Mouse (Mus musculus) thymus, adult 2 months (tissue): Measurements from ENCODE around the gene Habp2. TPM values are rescaled to one million over a fixed set of nuclear protein-coding genes. Genes with fewer than 3 reads are reported as not detected.

Experiments used
- DNase-seq: peaks from one replicate; pipeline ENCODE4 v3.0.0; 2021
- H3K27ac ChIP-seq: fragments of 200-500 bp; 2 replicates; pipeline ENCODE4 v1.5.1; 2012; ENCODE audit warnings: low read length, control low read depth; ENCODE audit not compliant: control insufficient read depth, insufficient read depth
- H3K27me3 ChIP-seq: fragments of 200-500 bp; 2 replicates; pipeline ENCODE4 v1.6.1; 2012; ENCODE audit warnings: mild to moderate bottlenecking, low read length, moderate library complexity, mixed read lengths; ENCODE audit not compliant: control insufficient read depth, insufficient read depth
- H3K36me3 ChIP-seq: fragments of 200-500 bp; 2 replicates; pipeline ENCODE4 v1.6.1; 2012; ENCODE audit warnings: mild to moderate bottlenecking, low read length, moderate library complexity; ENCODE audit not compliant: control insufficient read depth, insufficient read depth
- H3K4me1 ChIP-seq: fragments of 200-500 bp; replicated peaks from 2 replicates; pipeline ENCODE4 v1.6.1; 2012; ENCODE audit warnings: low read length; ENCODE audit not compliant: control insufficient read depth, insufficient read depth
- H3K4me3 ChIP-seq: fragments of 200-500 bp; 2 replicates; pipeline ENCODE4 v1.5.1; 2012; ENCODE audit warnings: mild to moderate bottlenecking, low read length, control low read depth, moderate library complexity; ENCODE audit not compliant: control insufficient read depth, insufficient read depth
- CTCF ChIP-seq: fragments of 200-500 bp; IDR thresholded peaks from 2 replicates; pipeline ENCODE4 v1.5.1; 2012; ENCODE audit warnings: mild to moderate bottlenecking, control low read depth, low read length, moderate library complexity, borderline replicate concordance; ENCODE audit not compliant: control insufficient read depth, poor library complexity, insufficient read depth; ENCODE audit errors: extremely low read depth
- POLR2A ChIP-seq: fragments of 200-500 bp; IDR thresholded peaks from 2 replicates; pipeline ENCODE4 v1.6.1; 2012; ENCODE audit warnings: mild to moderate bottlenecking, low read length, control low read depth, moderate library complexity; ENCODE audit not compliant: control insufficient read depth, poor library complexity, insufficient read depth; ENCODE audit errors: extremely low read depth
- WGBS: fragments of 180-500 bp; shearing (Covaris S2); methylation state at CpG from one replicate; pipeline ENCODE4 v1.1.7; 2018; 5-methylcytosine and 5-hydroxymethylcytosine counted together
- polyA plus RNA-seq: library from polyadenylated mRNA; depleted of rRNA; stranded (reverse); fragments of >200 nt; gene quantifications from 2 replicates; pipeline ENCODE4 v1.2.3, GENCODE M21; 2012

Habp2 gene
- polyA plus RNA-seq, 1 experiment: 0.15 TPM

- WGBS: 95% methylated on average over 17 of the region's 17 CpGs
- H3K27ac ChIP-seq: no peak overlapping the region
- no peaks in the 10 kb centered on the region for H3K27me3 ChIP-seq
- no peaks in the 10 kb centered on the region for H3K36me3 ChIP-seq
- no peaks in the 10 kb centered on the region for H3K4me1 ChIP-seq
- DNase-seq: no peak
- TF ChIP-seq POLR2A: no peak
- no peak for TF ChIP-seq CTCF
- no peak overlapping the region for H3K4me3 ChIP-seq
Measured at GRCm38 (mm10) chr19:56336321-56336720, 49.4 kb downstream of the Habp2 start.

- no peaks in the 10 kb centered on the region for H3K27me3 ChIP-seq
- no peaks in the 10 kb centered on the region for H3K36me3 ChIP-seq
- DNase-seq: no peak
- TF ChIP-seq POLR2A (no peak), CTCF (no peak)
- 87% methylated on average over 12 of the region's 12 CpGs for WGBS
- no peak overlapping the region for H3K4me3 ChIP-seq
- no peak overlapping the region for H3K27ac ChIP-seq
- H3K4me1 ChIP-seq: no peaks in the 10 kb centered on the region
Measured at GRCm38 (mm10) chr19:56336826-56337225, 49.9 kb downstream of the Habp2 start.

DNA sequence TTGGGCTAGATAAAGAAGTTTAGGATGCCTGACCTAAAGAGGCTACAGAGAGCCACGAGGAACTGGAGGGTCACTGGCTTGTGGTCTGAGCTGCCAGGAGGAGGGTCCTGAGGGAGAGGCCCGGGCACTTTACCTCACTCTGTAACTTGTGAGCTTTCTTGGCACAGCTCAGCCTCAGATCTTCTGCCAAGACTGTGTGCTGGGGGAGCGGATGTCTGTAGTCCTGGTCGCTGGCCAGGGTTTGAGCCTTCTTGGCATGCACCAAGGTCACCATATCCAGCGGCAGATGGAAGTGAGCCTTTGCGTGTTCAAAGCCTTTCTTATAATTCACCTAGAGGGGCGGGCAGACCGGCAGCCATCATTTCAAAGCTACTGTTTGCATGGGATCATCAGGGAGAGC is 55.1 kb downstream of the Habp2 start:
- no peak for DNase-seq
- WGBS: 82% methylated on average over 8 of the region's 8 CpGs

GRCm38 (mm10) chr19:56343869-56344563 is 57.1 kb downstream of the Habp2 start:
- no peak for DNase-seq
- Histone ChIP-seq H3K27me3 (no peaks in the 10 kb centered on the region), H3K4me1 (no peaks in the 10 kb centered on the region), H3K36me3 (no peaks in the 10 kb centered on the region), H3K27ac (no peak overlapping the region), H3K4me3 (no peak overlapping the region)
- WGBS: 91% methylated on average over 26 of the region's 26 CpGs
- no peak for TF ChIP-seq POLR2A
- TF ChIP-seq CTCF: no peak

More for the DNA sequence above, 55.1 kb downstream of the Habp2 start:
- Histone ChIP-seq H3K4me1 (no peaks in the 10 kb centered on the region), H3K36me3 (no peaks in the 10 kb centered on the region), H3K4me3 (no peak overlapping the region), H3K27ac (no peak overlapping the region), H3K27me3 (no peaks in the 10 kb centered on the region)
- TF ChIP-seq CTCF (no peak), POLR2A (no peak)

DNA sequence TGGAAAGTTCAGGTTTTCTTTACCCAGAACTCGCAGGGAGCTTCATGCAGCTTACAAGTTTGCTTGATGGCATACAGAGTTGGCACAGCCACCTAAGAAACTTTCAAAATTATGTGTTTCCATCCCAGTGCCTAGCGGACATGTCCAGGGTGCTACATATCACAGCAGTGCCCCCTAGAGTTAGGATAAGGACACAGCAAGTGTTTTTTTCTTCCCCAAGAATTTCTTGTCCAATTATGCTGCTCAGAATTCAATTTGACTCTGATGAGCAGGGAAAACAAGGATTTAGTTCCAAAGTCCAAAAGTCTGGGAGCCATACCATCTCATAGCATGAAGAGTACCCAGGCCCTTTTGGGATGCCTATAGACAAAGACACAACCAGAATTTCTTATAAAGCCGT is 59.1 kb downstream of the Habp2 start:
- Histone ChIP-seq H3K4me3 (no peak overlapping the region), H3K27me3 (no peaks in the 10 kb centered on the region), H3K27ac (no peak overlapping the region), H3K36me3 (no peaks in the 10 kb centered on the region), H3K4me1 (no peaks in the 10 kb centered on the region)
- no peak for TF ChIP-seq CTCF
- no peak for TF ChIP-seq POLR2A
- DNase-seq: no peak
- 72% methylated on average over 3 of the region's 3 CpGs for WGBS

- H3K27ac ChIP-seq: no peak overlapping the region
- no peaks in the 10 kb centered on the region for H3K27me3 ChIP-seq
- H3K4me3 ChIP-seq: no peak overlapping the region
- 71% methylated on average over 13 of the region's 13 CpGs for WGBS
- no peak for DNase-seq
- no peak for TF ChIP-seq CTCF
- no peak for TF ChIP-seq POLR2A
- H3K36me3 ChIP-seq: no peaks in the 10 kb centered on the region
- H3K4me1 ChIP-seq: no peaks in the 10 kb centered on the region
Measured at GRCm38 (mm10) chr19:56346750-56347149, 59.8 kb downstream of the Habp2 start.

DNA sequence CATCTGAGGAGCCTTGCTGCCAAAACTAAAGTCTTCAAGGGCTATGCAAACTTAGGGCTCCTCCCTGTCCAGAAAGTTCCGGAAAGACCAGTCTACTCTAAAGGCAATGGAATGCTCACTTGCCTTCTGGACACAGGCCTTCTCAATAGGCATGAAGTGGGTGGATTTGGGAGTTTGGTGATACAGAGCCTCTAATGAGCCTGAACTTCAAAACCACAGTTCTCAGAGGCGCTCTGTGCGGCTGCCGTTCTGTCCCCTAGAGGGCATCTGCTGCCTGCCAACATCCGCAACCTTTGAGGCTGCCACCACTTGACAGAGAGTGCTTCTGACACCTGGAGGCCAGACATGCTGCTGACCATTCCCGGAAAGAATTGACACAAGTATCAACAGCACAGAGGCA is 62.4 kb downstream of the Habp2 start:
- Histone ChIP-seq H3K4me3 (no peak overlapping the region), H3K27ac (no peak overlapping the region), H3K27me3 (no peaks in the 10 kb centered on the region), H3K36me3 (no peaks in the 10 kb centered on the region), H3K4me1 (no peaks in the 10 kb centered on the region)
- TF ChIP-seq POLR2A (no peak), CTCF (peak; percentile 36; the same call in 1 of the 2 replicates)
- DNase-seq: peak; percentile 33
- WGBS: 21% methylated on average over 6 of the region's 6 CpGs
